Mouse (Mus musculus) heart, postnatal 0 days (tissue): ENCODE results near the gene Psma6.

ENCODE experiments used
- CTCF ChIP-seq: IDR thresholded peaks from 2 replicates; pipeline ENCODE4 v1.5.1; 2016; ENCODE audit warnings: antibody characterized with exemption, control low read depth, low read depth
- EP300 ChIP-seq: IDR thresholded peaks from 2 replicates; pipeline ENCODE4 v1.6.1; 2016; ENCODE audit warnings: antibody characterized with exemption, low read depth

GRCm38 (mm10) chr12:55459739-55460138, 75.7 kb downstream of the Psma6 start:
- TF ChIP-seq CTCF (no peak), EP300 (no peak)
